Mouse (Mus musculus): ENCODE results near the gene Thegl. TPM values are rescaled to one million over a fixed set of nuclear protein-coding genes. Genes with fewer than 3 reads are reported as not detected.

The Thegl gene
- total and polyA plus RNA-seq, 3 experiments: not detected

GRCm38 (mm10) chr5:77075951-77076350, 60.1 kb downstream of the Thegl start:
- Histone ChIP-seq H3K27ac (ENCODE audit: control insufficient read depth, low read depth, low read length) (no peak overlapping the region), H3K4me3 (ENCODE audit: control insufficient read depth in 1 of 2, insufficient read depth in 1 of 2, low read depth in 2 of 2, low read length in 2 of 2) (no peak overlapping the region), H3K4me1 (ENCODE audit: control insufficient read depth in 1 of 2, insufficient read depth in 2 of 2, low read length in 2 of 2) (no peaks in the 10 kb centered on the region; a peak in 2 of 4 replicates)

GRCm38 (mm10) chr5:77080761-77081160, 64.9 kb downstream of the Thegl start:
- Histone ChIP-seq H3K36me3 (ENCODE audit: control insufficient read depth in 1 of 2, insufficient read depth in 2 of 2, low read length in 2 of 2) (no peaks in the 10 kb centered on the region), H3K4me1 (ENCODE audit: control insufficient read depth in 1 of 2, insufficient read depth in 2 of 2, low read length in 2 of 2) (no peaks in the 10 kb centered on the region), H3K9me3 (replicated peaks; ENCODE audit: insufficient read depth, low read length) (no peaks in the 10 kb centered on the region), H3K4me3 (ENCODE audit: control insufficient read depth in 1 of 2, insufficient read depth in 1 of 2, low read depth in 2 of 2, low read length in 2 of 2) (no peak overlapping the region), H3K27me3 (ENCODE audit: control insufficient read depth in 1 of 2, insufficient read depth in 2 of 2, low read length in 2 of 2) (peaks cover 1 to 5% of the 10 kb centered on the region in 2 experiments; a peak in 2 of 4 replicates), H3K9ac (ENCODE audit: control insufficient read depth, low read depth, low read length, poor library complexity, severe bottlenecking) (no peak overlapping the region), H3K79me2 (ENCODE audit: control insufficient read depth, insufficient read depth, low read length, poor library complexity) (no peaks in the 10 kb centered on the region), H3K27ac (ENCODE audit: control insufficient read depth, low read depth, low read length) (no peak overlapping the region)
- DNase-seq (ENCODE audit: low read depth, low spot score): no peak
- TF ChIP-seq MXI1 (IDR thresholded peaks at IDR 0.05; ENCODE audit: low read depth, low read length) (no peak), EP300 (IDR thresholded peaks at IDR 0.05; ENCODE audit: low read depth in 1 of 2, low read length in 2 of 2) (no peak), MYB (IDR thresholded peaks at IDR 0.05; ENCODE audit: low read depth, low read length) (no peak), TAL1 (IDR thresholded peaks at IDR 0.05; ENCODE audit: low read length) (no peak), TBP (IDR thresholded peaks at IDR 0.05; ENCODE audit: low read depth, low read length) (no peak), BHLHE40 (IDR thresholded peaks at IDR 0.05; ENCODE audit: borderline replicate concordance, low read depth, low read length) (no peak), JUND (IDR thresholded peaks at IDR 0.05; ENCODE audit: low read depth, low read length) (no peak), CHD2 (IDR thresholded peaks at IDR 0.05; ENCODE audit: low read length) (no peak), GATA1 (IDR thresholded peaks at IDR 0.05; ENCODE audit: low read depth, low read length) (no peak), ZKSCAN1 (IDR thresholded peaks at IDR 0.05; ENCODE audit: low read depth, low read length) (no peak), USF2 (IDR thresholded peaks at IDR 0.05; ENCODE audit: borderline replicate concordance in 1 of 2, insufficient read depth in 1 of 2, low read depth in 1 of 2, low read length in 2 of 2) (no peak), UBTF (IDR thresholded peaks at IDR 0.05; ENCODE audit: borderline replicate concordance, insufficient read depth, low read depth, low read length) (no peak), RCOR1 (IDR thresholded peaks at IDR 0.05; ENCODE audit: low read depth, low read length) (no peak), TCF12 (IDR thresholded peaks at IDR 0.05; ENCODE audit: low read depth, low read length) (no peak), E2F4 (IDR thresholded peaks at IDR 0.05; ENCODE audit: borderline replicate concordance, low read depth, low read length) (no peak), MAX (IDR thresholded peaks at IDR 0.05; ENCODE audit: low read length) (no peak), POLR2A (IDR thresholded peaks at IDR 0.05; ENCODE audit: control insufficient read depth in 1 of 2, insufficient read depth in 1 of 2, low read depth in 1 of 2, low read length in 2 of 2, poor library complexity in 1 of 2) (no peak), ZNF384 (IDR thresholded peaks at IDR 0.05; ENCODE audit: low read depth, low read length) (no peak), NELFE (IDR thresholded peaks at IDR 0.05; ENCODE audit: low read depth, low read length) (no peak)

More at GRCm38 (mm10) chr5:77075951-77076350, 60.1 kb downstream of the Thegl start:
- no peak for TF ChIP-seq BHLHE40 (IDR thresholded peaks at IDR 0.05; ENCODE audit: borderline replicate concordance, low read depth, low read length)
- no peak for TF ChIP-seq ZMIZ1 (IDR thresholded peaks at IDR 0.05; ENCODE audit: low read depth, low read length)
- no peak for TF ChIP-seq ZNF384 (IDR thresholded peaks at IDR 0.05; ENCODE audit: low read depth, low read length)
- TF ChIP-seq USF2 (IDR thresholded peaks at IDR 0.05; ENCODE audit: borderline replicate concordance in 1 of 2, insufficient read depth in 1 of 2, low read depth in 1 of 2, low read length in 2 of 2): no peak
- no peak for TF ChIP-seq TCF12 (IDR thresholded peaks at IDR 0.05; ENCODE audit: low read depth, low read length)
- no peak for TF ChIP-seq E2F4 (IDR thresholded peaks at IDR 0.05; ENCODE audit: borderline replicate concordance, low read depth, low read length)
- no peak for TF ChIP-seq MYC (IDR thresholded peaks at IDR 0.05; ENCODE audit: low read depth, low read length)
- no peak for TF ChIP-seq CHD2 (IDR thresholded peaks at IDR 0.05; ENCODE audit: low read length)
- TF ChIP-seq MAZ (IDR thresholded peaks at IDR 0.05; ENCODE audit: low read depth, low read length): no peak
- no peak for TF ChIP-seq MYB (IDR thresholded peaks at IDR 0.05; ENCODE audit: low read depth, low read length)
- no peak for TF ChIP-seq HCFC1 (IDR thresholded peaks at IDR 0.05; ENCODE audit: low read depth, low read length)
- TF ChIP-seq POLR2AphosphoS2 (IDR thresholded peaks at IDR 0.05; ENCODE audit: low read length): no peak
- TF ChIP-seq SIN3A (IDR thresholded peaks at IDR 0.05; ENCODE audit: low read length): no peak
- no peak for TF ChIP-seq ZKSCAN1 (IDR thresholded peaks at IDR 0.05; ENCODE audit: low read depth, low read length)
- 0 out of 4 replicates have a peak, but pooled peaks cover 0 to under 1% of the 10 kb centered on the region in 2 experiments for H3K27me3 ChIP-seq (ENCODE audit: control insufficient read depth in 1 of 2, insufficient read depth in 2 of 2, low read length in 2 of 2)
- H3K9me3 ChIP-seq (replicated peaks; ENCODE audit: insufficient read depth, low read length): no peaks in the 10 kb centered on the region
- H3K79me2 ChIP-seq (ENCODE audit: control insufficient read depth, insufficient read depth, low read length, poor library complexity): no peaks in the 10 kb centered on the region
- no peak overlapping the region for H3K9ac ChIP-seq (ENCODE audit: control insufficient read depth, low read depth, low read length, poor library complexity, severe bottlenecking)
- no peaks in the 10 kb centered on the region for H3K36me3 ChIP-seq (ENCODE audit: control insufficient read depth in 1 of 2, insufficient read depth in 2 of 2, low read length in 2 of 2)
- no peak for DNase-seq (ENCODE audit: low read depth, low spot score)

Data from MEL (cell line).